Mouse (Mus musculus): ENCODE measurements at regions not wholly inside any gene's neighbourhood (a gene's known extent, or its start where the extent isn't known, plus 50 kb on each side); places are given as distances from the start of the nearest gene placed in this dataset.
"Not testable (repeated sequence)": the region's sequence is repeated elsewhere in the genome, so short reads cannot be mapped to it uniquely, and the experiment has no call there.

DNA sequence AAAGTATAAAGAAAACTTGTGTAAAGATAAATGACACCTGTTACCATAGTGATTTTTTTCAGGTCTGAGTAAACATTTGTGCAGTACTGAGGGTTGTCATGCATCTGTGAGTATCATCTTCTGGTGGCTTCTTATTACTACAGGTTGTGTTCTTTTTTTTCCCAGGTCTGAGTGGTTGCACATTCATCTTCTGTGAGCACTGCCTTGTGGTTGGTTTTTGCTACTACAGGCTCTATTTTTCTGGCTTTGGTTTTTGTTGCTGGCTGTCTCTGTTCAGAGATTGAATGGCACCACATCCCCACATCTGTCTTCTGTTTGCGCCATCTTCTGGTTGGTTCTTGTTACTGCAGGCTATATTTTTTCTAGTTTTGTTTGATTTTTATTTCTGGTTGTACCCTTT, 81.8 kb upstream of the Gvin1 start:
- peak; percentile 100 for ATAC-seq (replicated peaks; ENCODE audit: low read depth, poor library complexity, severe bottlenecking)

DNA sequence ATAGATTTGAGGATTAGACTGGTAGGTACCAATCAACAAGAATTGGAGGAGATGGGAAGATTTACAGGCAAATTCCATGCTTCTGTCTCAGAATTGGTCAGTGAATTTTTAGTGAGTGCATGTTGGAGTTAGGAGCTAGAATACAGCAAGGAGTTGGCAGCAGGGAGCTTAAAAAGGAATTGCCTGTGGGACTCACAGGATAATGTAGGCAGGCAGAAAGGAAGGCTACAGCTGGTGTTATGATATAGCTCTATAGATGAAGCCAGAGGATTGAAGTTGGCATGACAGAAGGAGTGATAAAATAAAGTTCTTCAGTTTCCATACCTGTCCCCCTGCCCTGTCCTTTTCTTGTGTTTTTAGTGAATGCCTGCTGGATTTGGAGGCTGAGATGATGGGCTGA, 69.7 kb upstream of the Gvin1 start:
- ATAC-seq (replicated peaks; ENCODE audit: low read depth, poor library complexity, severe bottlenecking): not testable (repeated sequence)

- peak; percentile 56 for ATAC-seq (replicated peaks; ENCODE audit: low read depth, poor library complexity, severe bottlenecking)
Observed at GRCm38 (mm10) chr7:106279946-106280345, 64.8 kb upstream of the Gvin1 start.

GRCm38 (mm10) chr7:106270947-106271346, 55.8 kb upstream of the Gvin1 start:
- ATAC-seq (replicated peaks; ENCODE audit: low read depth, poor library complexity, severe bottlenecking): not testable (repeated sequence)

Data from common myeloid progenitor, adult 5-6 weeks (primary cell).